Mouse (Mus musculus): ENCODE data around the gene Nat14. TPM values are rescaled to one million over a fixed set of nuclear protein-coding genes. Genes with fewer than 3 reads are reported as not detected.

The Nat14 gene
- polyA plus RNA-seq, 1 experiment from 2014 or later, result 8.0 TPM

GRCm38 (mm10) chr7:4933103-4933502, 11.3 kb downstream of the Nat14 start:
- WGBS, result 81% methylated on average over 12 of the region's 12 CpGs
- no peak for DNase-seq (ENCODE audit: low spot score, missing footprints)
- Histone ChIP-seq H3K36me3 (ENCODE audit: control insufficient read depth, insufficient read depth, low read length) (no peaks in the 10 kb centered on the region), H3K9me3 (ENCODE audit: control insufficient read depth, low read length) (no peaks in the 10 kb centered on the region; the same call in 1 of the 2 replicates), H3K27me3 (ENCODE audit: control insufficient read depth, insufficient read depth, low read length) (no peaks in the 10 kb centered on the region), H3K9ac (ENCODE audit: low read length) (no peak overlapping the region), H3K4me1 (ENCODE audit: control insufficient read depth, insufficient read depth, low read length) (no peaks in the 10 kb centered on the region), H3K4me3 (ENCODE audit: low read depth, low read length) (no peak overlapping the region), H3K4me2 (no peak overlapping the region), H3K27ac (ENCODE audit: low read depth, low read length) (no peak overlapping the region)
- ATAC-seq (ENCODE audit: low FRiP score), result no peak

- Histone ChIP-seq H3K36me3 (ENCODE audit: control insufficient read depth, insufficient read depth, low read length) (no peaks in the 10 kb centered on the region), H3K27ac (ENCODE audit: low read depth, low read length) (no peak overlapping the region), H3K4me2 (no peak overlapping the region), H3K9ac (ENCODE audit: low read length) (no peak overlapping the region), H3K27me3 (ENCODE audit: control insufficient read depth, insufficient read depth, low read length) (no peaks in the 10 kb centered on the region), H3K9me3 (ENCODE audit: control insufficient read depth, low read length) (no peaks in the 10 kb centered on the region; the same call in 1 of the 2 replicates), H3K4me1 (ENCODE audit: control insufficient read depth, insufficient read depth, low read length) (no peaks in the 10 kb centered on the region), H3K4me3 (ENCODE audit: low read depth, low read length) (no peak overlapping the region)
- no peak for DNase-seq (ENCODE audit: low spot score, missing footprints)
- 79% methylated on average over 4 of the region's 4 CpGs for WGBS
- no peak for ATAC-seq (ENCODE audit: low FRiP score)
Observed at GRCm38 (mm10) chr7:4934160-4934914, 12.5 kb downstream of the Nat14 start.

- no peak overlapping the region for H3K27ac ChIP-seq (ENCODE audit: low read depth, low read length)
- 84% methylated on average over 10 of the region's 10 CpGs for WGBS
- no peak for ATAC-seq (ENCODE audit: low FRiP score)
- no peak overlapping the region for H3K9ac ChIP-seq (ENCODE audit: low read length)
- H3K27me3 ChIP-seq (ENCODE audit: control insufficient read depth, insufficient read depth, low read length), result no peaks in the 10 kb centered on the region
- no peak overlapping the region for H3K4me3 ChIP-seq (ENCODE audit: low read depth, low read length)
- H3K4me2 ChIP-seq, result no peak overlapping the region
- H3K9me3 ChIP-seq (ENCODE audit: control insufficient read depth, low read length), result no peaks in the 10 kb centered on the region; the same call in 1 of the 2 replicates
- no peak for DNase-seq (ENCODE audit: low spot score, missing footprints)
- no peaks in the 10 kb centered on the region for H3K4me1 ChIP-seq (ENCODE audit: control insufficient read depth, insufficient read depth, low read length)
- no peaks in the 10 kb centered on the region for H3K36me3 ChIP-seq (ENCODE audit: control insufficient read depth, insufficient read depth, low read length)
Observed at GRCm38 (mm10) chr7:4936832-4937231, 15.0 kb downstream of the Nat14 start.

- Histone ChIP-seq H3K27me3 (ENCODE audit: control insufficient read depth, insufficient read depth, low read length) (no peaks in the 10 kb centered on the region), H3K27ac (ENCODE audit: low read depth, low read length) (no peak overlapping the region), H3K9me3 (ENCODE audit: control insufficient read depth, low read length) (no peaks in the 10 kb centered on the region; the same call in 1 of the 2 replicates), H3K4me3 (ENCODE audit: low read depth, low read length) (no peak overlapping the region), H3K36me3 (ENCODE audit: control insufficient read depth, insufficient read depth, low read length) (no peaks in the 10 kb centered on the region), H3K9ac (ENCODE audit: low read length) (no peak overlapping the region), H3K4me1 (ENCODE audit: control insufficient read depth, insufficient read depth, low read length) (no peaks in the 10 kb centered on the region), H3K4me2 (no peak overlapping the region)
- ATAC-seq (ENCODE audit: low FRiP score) (no peak), DNase-seq (ENCODE audit: low spot score, missing footprints) (no peak)
- WGBS, result 74% methylated on average over 11 of the region's 11 CpGs
Observed at GRCm38 (mm10) chr7:4937392-4937791, 15.6 kb downstream of the Nat14 start.

- DNase-seq (ENCODE audit: low spot score, missing footprints) (peak; percentile 95), ATAC-seq (ENCODE audit: low FRiP score) (no peak)
- 44% methylated on average over 2 of the region's 2 CpGs for WGBS
Observed at GRCm38 (mm10) chr7:4938456-4938855, 16.6 kb downstream of the Nat14 start.

GRCm38 (mm10) chr7:4940068-4940479, 18.2 kb downstream of the Nat14 start:
- no peak overlapping the region for H3K4me2 ChIP-seq
- ATAC-seq (ENCODE audit: low FRiP score), result peak; percentile 49; the same call in 1 of the 2 replicates
- WGBS, result 19% methylated on average over 9 of the region's 9 CpGs

More at GRCm38 (mm10) chr7:4938456-4938855, 16.6 kb downstream of the Nat14 start:
- H3K4me1 ChIP-seq (ENCODE audit: control insufficient read depth, insufficient read depth, low read length), result no peaks in the 10 kb centered on the region
- no peak overlapping the region for H3K9ac ChIP-seq (ENCODE audit: low read length)
- no peaks in the 10 kb centered on the region for H3K27me3 ChIP-seq (ENCODE audit: control insufficient read depth, insufficient read depth, low read length)
- no peak overlapping the region for H3K4me3 ChIP-seq (ENCODE audit: low read depth, low read length)
- no peak overlapping the region for H3K27ac ChIP-seq (ENCODE audit: low read depth, low read length)
- no peak overlapping the region for H3K4me2 ChIP-seq
- no peaks in the 10 kb centered on the region; the same call in 1 of the 2 replicates for H3K9me3 ChIP-seq (ENCODE audit: control insufficient read depth, low read length)
- H3K36me3 ChIP-seq (ENCODE audit: control insufficient read depth, insufficient read depth, low read length), result no peaks in the 10 kb centered on the region

GRCm38 (mm10) chr7:4942673-4943072, 20.8 kb downstream of the Nat14 start:
- WGBS, result 57% methylated on average over 5 of the region's 5 CpGs
- H3K4me1 ChIP-seq (ENCODE audit: control insufficient read depth, insufficient read depth, low read length), result 0 out of 2 replicates have a peak, but pooled peaks cover 2% of the 10 kb centered on the region
- H3K9ac ChIP-seq (ENCODE audit: low read length), result no peak overlapping the region
- no peak overlapping the region for H3K4me2 ChIP-seq
- no peak overlapping the region for H3K4me3 ChIP-seq (ENCODE audit: low read depth, low read length)
- no peaks in the 10 kb centered on the region for H3K27me3 ChIP-seq (ENCODE audit: control insufficient read depth, insufficient read depth, low read length)
- no peaks in the 10 kb centered on the region for H3K9me3 ChIP-seq (ENCODE audit: control insufficient read depth, low read length)
- no peaks in the 10 kb centered on the region for H3K36me3 ChIP-seq (ENCODE audit: control insufficient read depth, insufficient read depth, low read length)
- DNase-seq (ENCODE audit: low spot score, missing footprints) (no peak), ATAC-seq (ENCODE audit: low FRiP score) (no peak)
- no peak overlapping the region for H3K27ac ChIP-seq (ENCODE audit: low read depth, low read length)

More at GRCm38 (mm10) chr7:4940068-4940479, 18.2 kb downstream of the Nat14 start:
- peak; percentile 98 for DNase-seq (ENCODE audit: low spot score, missing footprints)
- Histone ChIP-seq H3K27ac (ENCODE audit: low read depth, low read length) (no peak overlapping the region), H3K4me1 (ENCODE audit: control insufficient read depth, insufficient read depth, low read length) (0 out of 2 replicates have a peak, but pooled peaks cover 2% of the 10 kb centered on the region), H3K4me3 (ENCODE audit: low read depth, low read length) (no peak overlapping the region), H3K27me3 (ENCODE audit: control insufficient read depth, insufficient read depth, low read length) (no peaks in the 10 kb centered on the region), H3K9me3 (ENCODE audit: control insufficient read depth, low read length) (no peaks in the 10 kb centered on the region), H3K36me3 (ENCODE audit: control insufficient read depth, insufficient read depth, low read length) (no peaks in the 10 kb centered on the region), H3K9ac (ENCODE audit: low read length) (no peak overlapping the region)

GRCm38 (mm10) chr7:4943223-4943815, 21.5 kb downstream of the Nat14 start:
- Histone ChIP-seq H3K4me1 (ENCODE audit: control insufficient read depth, insufficient read depth, low read length) (0 out of 2 replicates have a peak, but pooled peaks cover 2% of the 10 kb centered on the region), H3K27me3 (ENCODE audit: control insufficient read depth, insufficient read depth, low read length) (no peaks in the 10 kb centered on the region), H3K4me3 (ENCODE audit: low read depth, low read length) (peak overlapping the region; percentile 10; the same call in 1 of the 2 replicates), H3K4me2 (peak overlapping the region; percentile 38), H3K9me3 (ENCODE audit: control insufficient read depth, low read length) (no peaks in the 10 kb centered on the region), H3K27ac (ENCODE audit: low read depth, low read length) (no peak overlapping the region), H3K9ac (ENCODE audit: low read length) (no peak overlapping the region), H3K36me3 (ENCODE audit: control insufficient read depth, insufficient read depth, low read length) (no peaks in the 10 kb centered on the region)
- WGBS, result 18% methylated on average over 15 of the region's 15 CpGs
- DNase-seq (ENCODE audit: low spot score, missing footprints), result peak; percentile 98
- peak; percentile 81 for ATAC-seq (ENCODE audit: low FRiP score)

- H3K4me3 ChIP-seq (ENCODE audit: low read depth, low read length), result no peak overlapping the region
- 0 out of 2 replicates have a peak, but pooled peaks cover 2% of the 10 kb centered on the region for H3K4me1 ChIP-seq (ENCODE audit: control insufficient read depth, insufficient read depth, low read length)
- DNase-seq (ENCODE audit: low spot score, missing footprints) (no peak), ATAC-seq (ENCODE audit: low FRiP score) (no peak)
- no peaks in the 10 kb centered on the region for H3K9me3 ChIP-seq (ENCODE audit: control insufficient read depth, low read length)
- no peaks in the 10 kb centered on the region for H3K36me3 ChIP-seq (ENCODE audit: control insufficient read depth, insufficient read depth, low read length)
- H3K27ac ChIP-seq (ENCODE audit: low read depth, low read length), result no peak overlapping the region
- no peaks in the 10 kb centered on the region for H3K27me3 ChIP-seq (ENCODE audit: control insufficient read depth, insufficient read depth, low read length)
- 69% methylated on average over 2 of the region's 2 CpGs for WGBS
- H3K4me2 ChIP-seq, result no peak overlapping the region
- H3K9ac ChIP-seq (ENCODE audit: low read length), result no peak overlapping the region
Observed at GRCm38 (mm10) chr7:4947855-4948254, 26.0 kb downstream of the Nat14 start.
